Mouse (Mus musculus) thymus, adult 18-20 months (tissue): ENCODE measurements around the gene Tmem189.

ENCODE experiments used
- DNase-seq, 2 experiments: peaks; one replicate each; pipeline ENCODE4 v3.0.0; 2022; ENCODE audit warnings: mixed read lengths in 2 of 2

Gene Tmem189

GRCm38 (mm10) chr2:167689501-167690218 lies at the start of gene Tmem189:
Gene Tmem189, minus strand, starts transcription at chr2:167689822.
- peak in 1 of 2 experiments; percentile 49 for DNase-seq

GRCm38 (mm10) chr2:167739030-167739429 lies 49.4 kb upstream of the Tmem189 start:
- DNase-seq: no peak

- no peak for DNase-seq
Observed at GRCm38 (mm10) chr2:167734861-167735260, 45.2 kb upstream of the Tmem189 start.

- no peak for DNase-seq
Observed at GRCm38 (mm10) chr2:167731149-167731548, 41.5 kb upstream of the Tmem189 start.

- no peak for DNase-seq
Observed at GRCm38 (mm10) chr2:167730036-167730435, 40.4 kb upstream of the Tmem189 start.

GRCm38 (mm10) chr2:167727161-167727560 lies 37.5 kb upstream of the Tmem189 start:
- DNase-seq: no peak

GRCm38 (mm10) chr2:167725879-167726278 lies 36.3 kb upstream of the Tmem189 start:
- DNase-seq: no peak

- no peak for DNase-seq
Observed at GRCm38 (mm10) chr2:167723589-167724206, 34.1 kb upstream of the Tmem189 start.

GRCm38 (mm10) chr2:167722538-167722937 lies 32.9 kb upstream of the Tmem189 start:
- no peak for DNase-seq

GRCm38 (mm10) chr2:167721159-167721882 lies 31.7 kb upstream of the Tmem189 start:
- DNase-seq: no peak

GRCm38 (mm10) chr2:167719520-167719919 lies 29.9 kb upstream of the Tmem189 start:
- DNase-seq: no peak

- no peak for DNase-seq
Observed at GRCm38 (mm10) chr2:167717208-167717607, 27.6 kb upstream of the Tmem189 start.

- DNase-seq: no peak
Observed at GRCm38 (mm10) chr2:167715008-167715407, 25.4 kb upstream of the Tmem189 start.

- no peak for DNase-seq
Observed at GRCm38 (mm10) chr2:167714298-167714697, 24.7 kb upstream of the Tmem189 start.

- DNase-seq: no peak
Observed at GRCm38 (mm10) chr2:167712872-167713821, 23.5 kb upstream of the Tmem189 start.

- no peak for DNase-seq
Observed at GRCm38 (mm10) chr2:167710574-167710973, 21.0 kb upstream of the Tmem189 start.

- no peak for DNase-seq
Observed at GRCm38 (mm10) chr2:167709969-167710368, 20.3 kb upstream of the Tmem189 start.

GRCm38 (mm10) chr2:167708373-167708772 lies 18.8 kb upstream of the Tmem189 start:
- no peak for DNase-seq

- DNase-seq: no peak
Observed at GRCm38 (mm10) chr2:167706183-167706939, 16.7 kb upstream of the Tmem189 start.

- DNase-seq: no peak
Observed at GRCm38 (mm10) chr2:167704409-167704808, 14.8 kb upstream of the Tmem189 start.

- DNase-seq: no peak
Observed at GRCm38 (mm10) chr2:167702126-167702525, 12.5 kb upstream of the Tmem189 start.

GRCm38 (mm10) chr2:167701472-167701871 lies 11.8 kb upstream of the Tmem189 start:
- no peak for DNase-seq
